Mouse (Mus musculus): Measurements from ENCODE around the gene Mypn. TPM values are rescaled to one million over a fixed set of nuclear protein-coding genes. Genes with fewer than 3 reads are reported as not detected.

Gene Mypn
- polyA plus RNA-seq, 1 experiment = not detected

- Histone ChIP-seq H3K4me1 (ENCODE audit: control insufficient read depth, insufficient read depth, low read length) (no peaks in the 10 kb centered on the region), H3K27ac (ENCODE audit: insufficient read depth, low read length) (no peak overlapping the region), H3K4me3 (ENCODE audit: insufficient read depth, low read length) (no peak overlapping the region)
- TF ChIP-seq CTCF (IDR thresholded peaks at IDR 0.05; ENCODE audit: borderline replicate concordance, insufficient read depth, low read length) (no peak), POLR2A (IDR thresholded peaks at IDR 0.05; ENCODE audit: low read depth, low read length) (no peak)
Observed at GRCm38 (mm10) chr10:63239848-63240247, 36.1 kb upstream of the Mypn start.

- H3K4me3 ChIP-seq (ENCODE audit: insufficient read depth, low read length) = no peak overlapping the region
Observed at GRCm38 (mm10) chr10:63238090-63238489, 34.3 kb upstream of the Mypn start.

DNA sequence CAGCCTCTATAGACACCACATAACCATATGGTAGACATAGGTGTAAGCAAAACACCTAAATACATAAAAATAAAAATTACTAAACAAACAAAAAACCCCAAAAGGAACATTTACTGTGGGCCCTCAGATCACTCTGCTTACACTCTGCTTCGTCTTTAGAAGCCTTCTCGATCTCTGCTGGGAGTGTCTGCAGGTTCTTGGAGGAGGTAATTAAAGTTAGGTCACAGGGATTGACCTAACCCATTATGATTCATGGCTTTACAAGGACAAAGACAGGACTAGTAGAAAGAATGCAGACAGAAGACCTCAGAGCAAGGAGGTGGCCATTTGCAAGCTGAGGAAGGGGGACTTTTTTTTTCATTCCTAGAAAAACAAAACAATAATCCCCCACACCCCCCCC is 33.5 kb upstream of the Mypn start:
- TF ChIP-seq POLR2A (IDR thresholded peaks at IDR 0.05; ENCODE audit: low read depth, low read length) (no peak), CTCF (IDR thresholded peaks at IDR 0.05; ENCODE audit: borderline replicate concordance, insufficient read depth, low read length) (no peak)
- H3K27ac ChIP-seq (ENCODE audit: insufficient read depth, low read length) = no peak overlapping the region

More at GRCm38 (mm10) chr10:63238090-63238489, 34.3 kb upstream of the Mypn start:
- no peak overlapping the region for H3K27ac ChIP-seq (ENCODE audit: insufficient read depth, low read length)
- H3K4me1 ChIP-seq (ENCODE audit: control insufficient read depth, insufficient read depth, low read length) = no peaks in the 10 kb centered on the region
- TF ChIP-seq POLR2A (IDR thresholded peaks at IDR 0.05; ENCODE audit: low read depth, low read length) = no peak
- TF ChIP-seq CTCF (IDR thresholded peaks at IDR 0.05; ENCODE audit: borderline replicate concordance, insufficient read depth, low read length) = no peak

GRCm38 (mm10) chr10:63236663-63237062 is 32.9 kb upstream of the Mypn start:
- Histone ChIP-seq H3K27ac (ENCODE audit: insufficient read depth, low read length) (no peak overlapping the region), H3K4me3 (ENCODE audit: insufficient read depth, low read length) (no peak overlapping the region), H3K4me1 (ENCODE audit: control insufficient read depth, insufficient read depth, low read length) (no peaks in the 10 kb centered on the region)
- no peak for TF ChIP-seq POLR2A (IDR thresholded peaks at IDR 0.05; ENCODE audit: low read depth, low read length)
- no peak for TF ChIP-seq CTCF (IDR thresholded peaks at IDR 0.05; ENCODE audit: borderline replicate concordance, insufficient read depth, low read length)

More for the DNA sequence above, 33.5 kb upstream of the Mypn start:
- Histone ChIP-seq H3K4me3 (ENCODE audit: insufficient read depth, low read length) (no peak overlapping the region), H3K4me1 (ENCODE audit: control insufficient read depth, insufficient read depth, low read length) (no peaks in the 10 kb centered on the region)

- Histone ChIP-seq H3K4me3 (ENCODE audit: insufficient read depth, low read length) (no peak overlapping the region), H3K27ac (ENCODE audit: insufficient read depth, low read length) (no peak overlapping the region), H3K4me1 (ENCODE audit: control insufficient read depth, insufficient read depth, low read length) (no peaks in the 10 kb centered on the region)
- no peak for TF ChIP-seq POLR2A (IDR thresholded peaks at IDR 0.05; ENCODE audit: low read depth, low read length)
- no peak for TF ChIP-seq CTCF (IDR thresholded peaks at IDR 0.05; ENCODE audit: borderline replicate concordance, insufficient read depth, low read length)
Observed at GRCm38 (mm10) chr10:63235889-63236288, 32.1 kb upstream of the Mypn start.

DNA sequence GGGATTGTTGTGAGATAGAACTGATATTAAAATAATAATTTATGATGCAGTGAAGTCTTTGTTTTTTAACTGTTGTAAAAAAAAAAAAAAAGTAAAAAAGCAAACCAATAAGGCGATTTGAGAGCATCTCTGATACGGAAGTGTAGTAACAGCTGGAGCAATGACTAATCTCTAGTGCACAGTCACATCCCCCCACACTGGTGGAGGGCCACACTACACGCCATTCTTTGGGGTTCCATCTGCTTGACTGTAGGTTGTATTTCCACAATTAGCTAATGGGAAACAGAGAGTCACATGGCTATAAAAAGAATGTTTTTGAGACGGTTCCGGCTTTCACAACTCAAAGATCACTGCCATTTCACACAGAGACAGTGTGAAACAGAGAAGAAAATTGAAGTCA is 30.4 kb upstream of the Mypn start:
- Histone ChIP-seq H3K4me1 (ENCODE audit: control insufficient read depth, insufficient read depth, low read length) (no peaks in the 10 kb centered on the region), H3K27ac (ENCODE audit: insufficient read depth, low read length) (no peak overlapping the region), H3K4me3 (ENCODE audit: insufficient read depth, low read length) (no peak overlapping the region)
- TF ChIP-seq CTCF (IDR thresholded peaks at IDR 0.05; ENCODE audit: borderline replicate concordance, insufficient read depth, low read length) (no peak), POLR2A (IDR thresholded peaks at IDR 0.05; ENCODE audit: low read depth, low read length) (no peak)

GRCm38 (mm10) chr10:63231630-63232029 is 27.9 kb upstream of the Mypn start:
- H3K4me3 ChIP-seq (ENCODE audit: insufficient read depth, low read length) = no peak overlapping the region
- no peak overlapping the region for H3K27ac ChIP-seq (ENCODE audit: insufficient read depth, low read length)
- H3K4me1 ChIP-seq (ENCODE audit: control insufficient read depth, insufficient read depth, low read length) = no peaks in the 10 kb centered on the region
- TF ChIP-seq CTCF (IDR thresholded peaks at IDR 0.05; ENCODE audit: borderline replicate concordance, insufficient read depth, low read length) = no peak
- TF ChIP-seq POLR2A (IDR thresholded peaks at IDR 0.05; ENCODE audit: low read depth, low read length) = no peak

DNA sequence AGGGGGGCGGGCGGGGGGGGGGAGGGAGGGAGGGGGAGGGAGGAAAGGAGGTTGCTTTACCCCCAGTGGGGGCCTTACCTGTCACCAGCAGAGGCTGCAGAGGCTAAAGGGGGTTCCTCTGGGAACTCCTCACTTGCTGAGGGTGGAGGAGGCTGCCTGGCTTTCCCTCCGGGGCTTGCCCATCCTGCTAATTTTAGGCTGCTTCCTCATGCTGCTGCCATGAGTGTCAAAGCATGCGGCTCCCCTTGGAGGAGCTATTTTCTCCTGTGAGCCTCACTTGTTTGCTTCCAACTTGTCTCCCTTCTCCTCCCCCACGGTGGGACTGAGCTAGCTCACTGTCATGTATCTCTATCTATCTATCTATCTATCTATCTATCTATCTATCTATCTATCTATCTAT is 27.1 kb upstream of the Mypn start:
- no peak overlapping the region for H3K27ac ChIP-seq (ENCODE audit: insufficient read depth, low read length)
- H3K4me3 ChIP-seq (ENCODE audit: insufficient read depth, low read length) = no peak overlapping the region
- no peaks in the 10 kb centered on the region for H3K4me1 ChIP-seq (ENCODE audit: control insufficient read depth, insufficient read depth, low read length)
- TF ChIP-seq CTCF (IDR thresholded peaks at IDR 0.05; ENCODE audit: borderline replicate concordance, insufficient read depth, low read length) = no peak
- no peak for TF ChIP-seq POLR2A (IDR thresholded peaks at IDR 0.05; ENCODE audit: low read depth, low read length)

GRCm38 (mm10) chr10:63230266-63230665 is 26.5 kb upstream of the Mypn start:
- H3K4me3 ChIP-seq (ENCODE audit: insufficient read depth, low read length) = no peak overlapping the region
- H3K4me1 ChIP-seq (ENCODE audit: control insufficient read depth, insufficient read depth, low read length) = no peaks in the 10 kb centered on the region
- TF ChIP-seq CTCF (IDR thresholded peaks at IDR 0.05; ENCODE audit: borderline replicate concordance, insufficient read depth, low read length) = no peak
- TF ChIP-seq POLR2A (IDR thresholded peaks at IDR 0.05; ENCODE audit: low read depth, low read length) = no peak
- H3K27ac ChIP-seq (ENCODE audit: insufficient read depth, low read length) = no peak overlapping the region

DNA sequence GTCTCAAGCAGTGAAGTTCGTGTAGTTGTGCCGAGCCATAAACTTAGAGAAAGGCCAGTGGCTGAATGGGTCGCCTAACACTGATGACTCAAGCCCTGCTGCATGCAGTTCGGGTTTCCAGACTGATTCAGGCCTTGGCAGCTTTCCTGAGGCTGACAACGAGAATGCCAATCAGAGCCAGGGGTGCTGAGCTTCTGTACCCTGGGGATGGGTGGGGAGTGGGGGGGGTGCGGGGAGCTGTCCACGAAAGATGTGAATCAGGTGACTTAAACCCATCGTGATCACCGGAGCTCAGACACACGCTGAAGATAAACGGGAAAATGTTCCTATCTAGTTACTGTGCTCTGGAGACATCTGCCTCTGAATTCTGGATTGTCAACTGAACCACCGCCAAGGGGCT is 20.6 kb upstream of the Mypn start:
- Histone ChIP-seq H3K27ac (ENCODE audit: insufficient read depth, low read length) (no peak overlapping the region), H3K4me1 (ENCODE audit: control insufficient read depth, insufficient read depth, low read length) (no peaks in the 10 kb centered on the region)
- TF ChIP-seq POLR2A (IDR thresholded peaks at IDR 0.05; ENCODE audit: low read depth, low read length) (no peak), CTCF (IDR thresholded peaks at IDR 0.05; ENCODE audit: borderline replicate concordance, insufficient read depth, low read length) (no peak)

More for the DNA sequence above, 20.6 kb upstream of the Mypn start:
- H3K4me3 ChIP-seq (ENCODE audit: insufficient read depth, low read length) = no peak overlapping the region
